Mouse (Mus musculus) Patski (cell line): ENCODE measurements around the gene Tank. TPM values are rescaled to one million over a fixed set of nuclear protein-coding genes. Genes with fewer than 3 reads are reported as not detected.
A peak's percentile ranks its signal among the peaks of the same experiment; 100 is the strongest.

ENCODE experiments used
- ATAC-seq: fragments of 100-300 bp; one replicate; pipeline ENCODE4 v1.8.0; 2021
- CTCF ChIA-PET: fragments of 350-600 bp; sonication (Branson Sonifier 250); formaldehyde crosslinking; loops from one replicate; lab custom pipeline; 2022; ENCODE audit warnings: inconsistent platforms; lab: Charles Lee
- POLR2A ChIA-PET: fragments of 350-600 bp; sonication (Branson Sonifier 250); formaldehyde crosslinking; loops from one replicate; lab custom pipeline; 2022; ENCODE audit warnings: antibody characterized with exemption, inconsistent platforms; lab: Charles Lee
- DNase-seq: peaks from one replicate; pipeline ENCODE4 v3.0.0-alpha.2; 2011; ENCODE audit warnings: low read depth, low spot score
- H3K27me3 ChIP-seq: fragments of 371-371 bp; one replicate; pipeline ENCODE4 v1.5.1; 2021
- CTCF ChIP-seq: fragments of 100-300 bp; IDR thresholded peaks from one replicate; pipeline ENCODE4 v1.5.1; 2021
- in situ Hi-C: fragments of 300-500 bp; cut with MboI; formaldehyde crosslinking; loops from 3 replicates; pipeline ENCODE4 v1.11.1; 2018; ENCODE audit warnings: low pct_unique_long_range_greater_than_20kb, mixed read lengths
- polyA plus RNA-seq: library from polyadenylated mRNA; unstranded; gene quantifications from one replicate; pipeline ENCODE4 v1.2.3, GENCODE M21; 2021

Tank gene
- polyA plus RNA-seq, result 39.2 TPM

- no peak for TF ChIP-seq CTCF
- ATAC-seq (no peak), DNase-seq (no peak)
- CTCF ChIA-PET, result interaction anchor here (0.9 kb wide), 1 partner anchor 9 kb away, joined by 3 read pairs; no protein-coding TSS in a partner anchor
- POLR2A ChIA-PET, result no interaction called here
- H3K27me3 ChIP-seq, result no peaks in the 10 kb centered on the region
- in situ Hi-C loops, result no loop called here
Observed at GRCm38 (mm10) chr2:61578433-61578832, at the start of gene Tank. Gene Tank (plus strand): TSS chr2:61578585.

- no peaks in the 10 kb centered on the region for H3K27me3 ChIP-seq
- no peak for TF ChIP-seq CTCF
- DNase-seq (no peak), ATAC-seq (no peak)
- ChIA-PET CTCF (no interaction called here), POLR2A (no interaction called here)
- in situ Hi-C loops, result no loop called here
Observed at GRCm38 (mm10) chr2:61532326-61532725, 46.1 kb upstream of the Tank start.

- no peak for TF ChIP-seq CTCF
- DNase-seq (peak; percentile 19), ATAC-seq (peak; percentile 97)
- CTCF ChIA-PET, result no interaction called here
- in situ Hi-C loops, result no loop called here
- POLR2A ChIA-PET, result no interaction called here
- H3K27me3 ChIP-seq, result no peaks in the 10 kb centered on the region
Observed at GRCm38 (mm10) chr2:61533131-61533530, 45.3 kb upstream of the Tank start.

- TF ChIP-seq CTCF, result no peak
- in situ Hi-C loops, result no loop called here
- DNase-seq (no peak), ATAC-seq (no peak)
- CTCF ChIA-PET, result interaction anchor here (2.0 kb wide), 1 partner anchor 11 kb away, joined by 4 read pairs; no protein-coding TSS in a partner anchor
- H3K27me3 ChIP-seq, result peaks cover 11% of the 10 kb centered on the region
- POLR2A ChIA-PET, result interaction anchor here (0.7 kb wide), 1 partner anchor 162 kb away, joined by 5 read pairs; no protein-coding TSS in a partner anchor
Observed at GRCm38 (mm10) chr2:61536901-61537300, 41.5 kb upstream of the Tank start.

DNA sequence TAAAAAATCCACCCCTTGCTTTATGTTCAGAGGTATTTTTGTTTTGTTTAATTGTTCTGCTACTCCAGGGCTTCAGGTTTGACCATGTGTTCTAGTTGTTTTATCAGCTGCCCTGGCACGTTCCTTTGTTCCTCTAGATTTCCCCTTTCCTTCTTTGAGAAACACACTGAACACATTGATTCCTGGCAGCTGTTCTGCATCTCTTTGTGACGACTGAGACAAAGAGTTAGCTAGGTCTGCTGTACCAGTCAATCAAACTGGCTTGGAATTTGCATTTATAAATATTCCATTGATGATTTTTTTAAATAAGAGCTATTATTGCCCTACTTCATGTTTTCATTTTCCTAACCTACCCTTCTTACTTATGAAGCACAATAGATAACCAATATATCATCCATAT lies 39.0 kb upstream of the Tank start:
- DNase-seq (no peak), ATAC-seq (no peak)
- ChIA-PET POLR2A (no interaction called here), CTCF (interaction anchor here (1.1 to 1.8 kb wide), 2 partner anchors 14 to 48 kb away, joined by 4 to 5 read pairs; no protein-coding TSS in a partner anchor)
- H3K27me3 ChIP-seq, result peaks cover 11% of the 10 kb centered on the region
- in situ Hi-C loops, result no loop called here
- TF ChIP-seq CTCF, result no peak

DNA sequence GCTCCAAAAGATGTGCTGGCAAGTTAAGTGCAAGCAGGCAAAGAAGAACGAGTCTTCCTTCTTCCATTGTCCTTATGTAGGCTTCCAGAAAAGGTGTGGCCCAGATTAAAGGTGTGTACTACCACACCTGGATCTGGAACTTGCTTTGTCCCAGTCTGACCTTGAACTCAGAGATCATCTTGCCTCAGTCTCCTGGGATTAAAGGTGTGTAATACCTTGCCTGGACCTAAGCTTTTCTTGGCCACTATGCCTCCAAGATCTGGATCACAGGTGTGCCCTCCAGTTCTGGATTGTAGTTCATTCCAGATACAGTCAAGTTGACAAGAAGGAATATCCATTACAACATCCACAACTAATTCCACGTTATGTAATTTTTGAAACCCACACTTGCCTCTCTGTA lies 36.0 kb upstream of the Tank start:
- in situ Hi-C loops, result no loop called here
- peaks cover 11% of the 10 kb centered on the region for H3K27me3 ChIP-seq
- no peak for ATAC-seq
- no peak for DNase-seq
- ChIA-PET POLR2A (no interaction called here), CTCF (interaction anchor here (1.1 kb wide), 1 partner anchor 11 kb away, joined by 3 read pairs; no protein-coding TSS in a partner anchor)
- TF ChIP-seq CTCF, result no peak

DNA sequence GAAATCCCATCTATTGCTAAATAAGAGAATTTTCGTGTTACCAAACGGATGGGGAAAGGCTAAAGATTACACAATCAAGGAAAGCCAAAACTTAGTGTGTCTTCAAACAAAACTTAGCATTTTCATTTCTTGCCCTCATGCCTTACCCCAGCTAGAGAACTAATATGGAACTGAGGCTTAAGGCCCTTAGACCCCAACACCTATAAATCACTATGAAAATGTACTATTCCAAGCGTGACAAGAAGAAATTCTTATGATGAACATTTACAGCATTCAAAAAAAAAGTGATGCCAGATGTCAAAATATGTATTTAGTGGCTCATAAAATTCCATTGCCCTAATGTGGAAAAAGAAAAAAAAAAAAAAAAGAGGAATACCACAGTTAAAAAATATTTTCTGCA lies 32.7 kb upstream of the Tank start:
- no peak for TF ChIP-seq CTCF
- POLR2A ChIA-PET, result no interaction called here
- CTCF ChIA-PET, result no interaction called here
- DNase-seq (no peak), ATAC-seq (no peak)
- in situ Hi-C loops, result no loop called here
- H3K27me3 ChIP-seq, result no peaks in the 10 kb centered on the region

- DNase-seq, result no peak
- H3K27me3 ChIP-seq, result no peaks in the 10 kb centered on the region
- ChIA-PET POLR2A (no interaction called here), CTCF (interaction anchor here (1.6 kb wide), 1 partner anchor 11 kb away, joined by 4 read pairs; no protein-coding TSS in a partner anchor)
- ATAC-seq, result no peak
- TF ChIP-seq CTCF, result no peak
- in situ Hi-C loops, result no loop called here
Observed at GRCm38 (mm10) chr2:61548021-61548420, 30.4 kb upstream of the Tank start.

DNA sequence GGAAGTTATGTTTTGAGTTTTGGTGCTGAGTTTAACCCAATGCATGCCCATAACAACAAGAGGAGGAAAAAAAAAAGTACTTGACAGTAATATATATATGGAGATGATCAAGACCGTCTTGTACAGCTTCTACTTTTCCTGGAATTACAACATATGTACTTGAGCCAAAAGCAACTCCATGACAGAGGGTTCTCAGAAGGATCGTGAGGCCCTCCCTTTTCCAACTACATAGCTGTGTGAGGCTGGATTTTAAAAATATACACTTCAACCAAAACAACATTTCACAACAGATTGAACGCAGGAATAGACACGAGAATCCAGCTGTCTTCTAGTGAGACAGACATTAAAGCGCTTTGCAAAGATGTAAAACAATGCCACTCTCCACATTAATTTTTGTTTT lies 26.7 kb upstream of the Tank start:
- DNase-seq (no peak), ATAC-seq (no peak)
- in situ Hi-C loops, result no loop called here
- ChIA-PET POLR2A (no interaction called here), CTCF (no interaction called here)
- TF ChIP-seq CTCF, result no peak
- no peaks in the 10 kb centered on the region for H3K27me3 ChIP-seq

DNA sequence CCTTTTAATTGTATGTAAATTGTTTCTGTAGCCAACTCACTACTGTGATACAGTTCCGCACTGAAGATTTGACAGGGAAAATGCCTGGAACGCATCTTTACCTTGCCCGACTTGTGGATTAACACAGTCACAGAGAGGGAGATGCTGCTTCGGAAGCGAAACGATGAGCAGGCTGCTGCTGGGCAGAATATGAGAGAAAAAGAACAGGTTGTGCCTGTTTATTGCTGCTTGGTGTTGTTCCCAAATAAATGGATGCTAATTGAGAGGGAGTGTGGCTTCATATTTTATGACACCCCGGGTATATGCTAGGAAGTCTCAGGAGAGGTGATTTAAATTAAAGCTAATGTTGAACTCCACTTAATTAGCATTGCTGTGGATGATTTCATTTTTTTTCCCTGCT lies 23.0 kb upstream of the Tank start:
- no peaks in the 10 kb centered on the region for H3K27me3 ChIP-seq
- ATAC-seq (no peak), DNase-seq (no peak)
- CTCF ChIA-PET, result no interaction called here
- in situ Hi-C loops, result no loop called here
- POLR2A ChIA-PET, result no interaction called here
- TF ChIP-seq CTCF, result no peak

GRCm38 (mm10) chr2:61555825-61556224 lies 22.6 kb upstream of the Tank start:
- ChIA-PET CTCF (no interaction called here), POLR2A (no interaction called here)
- peak; percentile 10 for TF ChIP-seq CTCF
- DNase-seq (peak; percentile 30), ATAC-seq (no peak)
- in situ Hi-C loops, result no loop called here
- no peaks in the 10 kb centered on the region for H3K27me3 ChIP-seq

DNA sequence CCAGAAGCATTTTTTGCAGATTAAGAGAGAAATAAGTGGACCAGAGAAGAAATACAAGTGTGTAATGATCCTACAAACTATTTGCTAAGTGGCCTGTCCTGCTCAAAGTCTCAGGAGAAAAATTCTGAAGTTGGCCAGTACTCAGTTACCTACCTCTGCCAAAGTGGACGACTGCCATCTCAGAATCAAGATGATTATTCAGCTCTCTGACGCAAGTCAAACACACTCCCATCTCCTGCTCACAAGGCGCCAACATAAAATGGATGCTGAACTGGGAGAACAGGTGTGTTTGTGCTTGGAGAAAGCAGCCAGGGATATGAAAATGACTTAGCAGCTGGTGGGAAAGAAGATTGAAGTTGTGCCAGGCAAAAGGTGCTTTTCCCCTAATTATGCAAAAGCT lies 21.7 kb upstream of the Tank start:
- POLR2A ChIA-PET, result no interaction called here
- no peaks in the 10 kb centered on the region for H3K27me3 ChIP-seq
- no peak for TF ChIP-seq CTCF
- ATAC-seq (no peak), DNase-seq (no peak)
- CTCF ChIA-PET, result interaction anchor here (1.3 kb wide), 1 partner anchor 14 kb away, joined by 4 read pairs; no protein-coding TSS in a partner anchor
- in situ Hi-C loops, result no loop called here
